Mouse (Mus musculus): ENCODE results near the gene Lrp1. TPM values are rescaled to one million over a fixed set of nuclear protein-coding genes. Genes with fewer than 3 reads are reported as not detected.
"Not testable (repeated sequence)": the region's sequence is repeated elsewhere in the genome, so short reads cannot be mapped to it uniquely, and the experiment has no call there.

The Lrp1 gene
- 10 to 100 TPM; 40.8 to 43.4 TPM for total RNA-seq (2021)
- long read RNA-seq, experiment 1, partial matches to known transcripts: 10 of 12 reads
- long read RNA-seq, experiment 1, other reads (novel, unspliced or antisense): 2 of 12 reads
- long read RNA-seq, experiment 2, full-length matches to known transcripts: 2 of 14 reads
- long read RNA-seq, experiment 2, partial matches to known transcripts: 7 of 14 reads
- long read RNA-seq, experiment 2, other reads (novel, unspliced or antisense): 5 of 14 reads

GRCm38 (mm10) chr10:127620406-127621190 is at the start of gene Lrp1:
Gene Lrp1, minus strand, starts transcription at chr10:127621148.
- no peak for DNase-seq (ENCODE audit: low spot score)

GRCm38 (mm10) chr10:127670185-127670584 is 49.2 kb upstream of the Lrp1 start:
- no peak for DNase-seq (ENCODE audit: low spot score)

- DNase-seq (ENCODE audit: low spot score): no peak
Observed at GRCm38 (mm10) chr10:127669170-127669569, 48.2 kb upstream of the Lrp1 start.

GRCm38 (mm10) chr10:127668093-127669050 is 47.4 kb upstream of the Lrp1 start, which contains the start of gene Nab2:
Gene Nab2, minus strand, starts transcription at chr10:127668568.
- DNase-seq (ENCODE audit: low spot score): peak; percentile 80

- DNase-seq (ENCODE audit: low spot score): peak; percentile 90
Observed at GRCm38 (mm10) chr10:127667269-127668092, 46.5 kb upstream of the Lrp1 start.

- DNase-seq (ENCODE audit: low spot score): peak; percentile 81
Observed at GRCm38 (mm10) chr10:127666501-127667268, 45.7 kb upstream of the Lrp1 start, which contains the start of gene Nemp1. Gene Nemp1, plus strand, starts transcription at chr10:127666901.

- DNase-seq (ENCODE audit: low spot score): no peak
Observed at GRCm38 (mm10) chr10:127665366-127666181, 44.6 kb upstream of the Lrp1 start.

- no peak for DNase-seq (ENCODE audit: low spot score)
Observed at GRCm38 (mm10) chr10:127664891-127665290, 43.9 kb upstream of the Lrp1 start.

GRCm38 (mm10) chr10:127664166-127664565 is 43.2 kb upstream of the Lrp1 start:
- no peak for DNase-seq (ENCODE audit: low spot score)

GRCm38 (mm10) chr10:127663590-127663989 is 42.6 kb upstream of the Lrp1 start:
- no peak for DNase-seq (ENCODE audit: low spot score)

GRCm38 (mm10) chr10:127662666-127663253 is 41.8 kb upstream of the Lrp1 start:
- no peak for DNase-seq (ENCODE audit: low spot score)

GRCm38 (mm10) chr10:127661915-127662663 is 41.1 kb upstream of the Lrp1 start:
- no peak for DNase-seq (ENCODE audit: low spot score)

- no peak for DNase-seq (ENCODE audit: low spot score)
Observed at GRCm38 (mm10) chr10:127661291-127661914, 40.5 kb upstream of the Lrp1 start.

- DNase-seq (ENCODE audit: low spot score): no peak
Observed at GRCm38 (mm10) chr10:127659551-127659950, 38.6 kb upstream of the Lrp1 start.

GRCm38 (mm10) chr10:127658076-127658475 is 37.1 kb upstream of the Lrp1 start:
- no peak for DNase-seq (ENCODE audit: low spot score)

GRCm38 (mm10) chr10:127657617-127658016 is 36.7 kb upstream of the Lrp1 start:
- DNase-seq (ENCODE audit: low spot score): not testable (repeated sequence)

GRCm38 (mm10) chr10:127654970-127655579 is 34.1 kb upstream of the Lrp1 start:
- no peak for DNase-seq (ENCODE audit: low spot score)

Data from gastrocnemius, adult 18-20 months (tissue).